Mouse (Mus musculus) C2C12 (cell line): ENCODE results near the gene Kcnj9.

Source experiments
- CEBPB ChIP-seq: IDR thresholded peaks from one replicate; pipeline ENCODE4 v1.6.1; 2011; ENCODE audit warnings: low read depth, mild to moderate bottlenecking, control low read depth, moderate library complexity
- CTCF ChIP-seq: IDR thresholded peaks from one replicate; pipeline ENCODE4 v1.5.1; 2011; ENCODE audit not compliant: control insufficient read depth, insufficient read depth, insufficient read length
- MAX ChIP-seq: IDR thresholded peaks from one replicate; pipeline ENCODE4 v1.6.1; 2011; ENCODE audit warnings: mild to moderate bottlenecking, control low read depth
- MYOD1 ChIP-seq: IDR thresholded peaks from one replicate; pipeline ENCODE4 v1.6.1; 2011; ENCODE audit warnings: low read depth; ENCODE audit not compliant: control insufficient read depth, insufficient read length
- MYOG ChIP-seq: IDR thresholded peaks from one replicate; pipeline ENCODE4 v1.6.1; 2011; ENCODE audit not compliant: control insufficient read depth, insufficient read length; ENCODE audit errors: extremely low read depth
- USF1 ChIP-seq: IDR thresholded peaks from one replicate; pipeline ENCODE4 v1.6.1; 2011; ENCODE audit warnings: low read depth, mild to moderate bottlenecking, control low read depth, moderate library complexity

GRCm38 (mm10) chr1:172314911-172315310 lies 14.2 kb downstream of the Kcnj9 start:
- TF ChIP-seq CTCF (no peak), MAX (no peak), MYOD1 (no peak), CEBPB (no peak), USF1 (no peak), MYOG (no peak)
